Mouse (Mus musculus) right cerebral cortex, postnatal 25 days (tissue): Measurements from ENCODE around the gene Tspan5.

ENCODE experiments used
- DNase-seq: peaks from one replicate; pipeline ENCODE4 v3.0.0; 2022

Tspan5 gene

GRCm38 (mm10) chr3:138813139-138813810 is 71.3 kb downstream of the Tspan5 start:
- no peak for DNase-seq

GRCm38 (mm10) chr3:138814457-138814856 is 72.5 kb downstream of the Tspan5 start:
- peak; percentile 36 for DNase-seq

GRCm38 (mm10) chr3:138815127-138815837 is 73.3 kb downstream of the Tspan5 start:
- DNase-seq, result no peak

GRCm38 (mm10) chr3:138816888-138817656 is 75.1 kb downstream of the Tspan5 start:
- DNase-seq, result no peak

GRCm38 (mm10) chr3:138819862-138820261 is 77.9 kb downstream of the Tspan5 start:
- no peak for DNase-seq

- DNase-seq, result no peak
Measured at GRCm38 (mm10) chr3:138820296-138820695, 78.3 kb downstream of the Tspan5 start.

- no peak for DNase-seq
Measured at GRCm38 (mm10) chr3:138821886-138822445, 80.0 kb downstream of the Tspan5 start.

- DNase-seq, result no peak
Measured at GRCm38 (mm10) chr3:138823857-138824256, 81.9 kb downstream of the Tspan5 start.

GRCm38 (mm10) chr3:138825296-138825695 is 83.3 kb downstream of the Tspan5 start:
- DNase-seq, result no peak

GRCm38 (mm10) chr3:138826243-138826800 is 84.3 kb downstream of the Tspan5 start:
- DNase-seq, result no peak

- no peak for DNase-seq
Measured at GRCm38 (mm10) chr3:138832827-138833517, 91.0 kb downstream of the Tspan5 start.

GRCm38 (mm10) chr3:138834174-138834573 is 92.2 kb downstream of the Tspan5 start:
- no peak for DNase-seq

- DNase-seq, result no peak
Measured at GRCm38 (mm10) chr3:138836937-138837336, 94.9 kb downstream of the Tspan5 start.

- DNase-seq, result no peak
Measured at GRCm38 (mm10) chr3:138837651-138838050, 95.7 kb downstream of the Tspan5 start.

GRCm38 (mm10) chr3:138839656-138840055 is 97.7 kb downstream of the Tspan5 start:
- no peak for DNase-seq

- no peak for DNase-seq
Measured at GRCm38 (mm10) chr3:138841288-138841687, 99.3 kb downstream of the Tspan5 start.

- DNase-seq, result no peak
Measured at GRCm38 (mm10) chr3:138843180-138843579, 101.2 kb downstream of the Tspan5 start.

- no peak for DNase-seq
Measured at GRCm38 (mm10) chr3:138843641-138844040, 101.6 kb downstream of the Tspan5 start.

- DNase-seq, result no peak
Measured at GRCm38 (mm10) chr3:138845820-138846219, 103.8 kb downstream of the Tspan5 start.

GRCm38 (mm10) chr3:138847809-138848208 is 105.8 kb downstream of the Tspan5 start:
- no peak for DNase-seq

- DNase-seq, result no peak
Measured at GRCm38 (mm10) chr3:138849755-138850301, 107.8 kb downstream of the Tspan5 start.

- DNase-seq, result no peak
Measured at GRCm38 (mm10) chr3:138851876-138852275, 109.9 kb downstream of the Tspan5 start.
